Mouse (Mus musculus): ENCODE data around the gene Cd247.
"Not testable (repeated sequence)": the region's sequence is repeated elsewhere in the genome, so short reads cannot be mapped to it uniquely, and the experiment has no call there.

Cd247 gene

DNA sequence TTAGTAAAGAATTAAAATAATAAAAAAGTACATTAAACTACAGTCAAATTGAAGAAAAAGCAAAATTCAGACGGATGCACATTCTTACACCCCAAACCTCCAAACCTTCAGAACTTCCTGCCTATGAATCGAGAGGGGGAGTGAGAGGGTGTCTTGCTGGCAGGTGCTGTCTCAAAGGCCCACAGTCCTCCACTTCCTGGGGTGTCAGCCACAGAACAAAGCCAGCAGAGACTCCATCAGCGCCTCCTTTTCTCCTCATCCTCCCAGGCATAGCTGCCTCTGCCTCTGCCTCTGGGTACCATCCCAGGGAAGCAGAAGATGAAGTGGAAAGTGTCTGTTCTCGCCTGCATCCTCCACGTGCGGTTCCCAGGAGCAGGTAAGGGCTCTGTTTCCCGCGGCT lies at the start of gene Cd247:
TSS of gene Cd247 (plus strand) at position 171 of the 400 bp plus-strand sequence.
- no peak for DNase-seq (ENCODE audit: low spot score)

DNA sequence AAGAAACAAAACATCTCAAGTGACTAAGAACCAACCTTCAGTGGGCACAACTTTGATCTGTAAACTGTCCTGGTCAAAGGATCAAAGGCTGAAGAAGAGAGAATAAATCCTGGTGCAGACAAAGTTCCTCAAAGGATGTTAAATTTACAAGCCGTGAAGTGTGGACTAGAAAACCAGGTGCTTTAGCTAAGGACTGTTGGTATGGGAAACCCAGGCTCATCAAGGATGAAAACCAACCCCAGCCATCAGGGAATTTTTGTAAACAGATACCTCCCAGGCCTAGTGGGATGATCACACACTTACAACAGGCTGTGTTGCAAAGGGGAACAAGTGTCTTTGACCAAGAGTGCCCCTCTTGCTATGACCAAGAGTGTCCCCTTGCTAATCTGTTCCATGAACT lies 49.5 kb upstream of the Cd247 start:
- DNase-seq (ENCODE audit: low spot score): no peak

DNA sequence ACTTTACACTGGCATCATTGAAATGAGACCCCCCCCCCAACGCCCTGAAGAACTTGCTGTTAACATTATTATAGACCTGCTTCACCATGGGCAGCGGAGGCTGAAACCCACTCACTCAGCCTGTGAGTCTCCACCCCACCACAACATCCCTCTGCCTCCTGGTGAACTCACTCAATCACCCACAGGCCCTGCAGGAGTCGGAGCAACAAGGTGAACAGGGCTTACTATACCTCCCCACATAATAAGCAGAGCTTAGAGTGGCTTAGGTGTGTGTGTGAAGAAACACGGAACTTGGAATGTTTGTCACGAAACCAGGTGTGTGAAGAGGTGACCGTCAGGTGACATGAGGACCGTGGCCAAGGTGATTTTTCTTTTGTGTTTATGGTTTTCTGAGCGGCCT lies 46.5 kb upstream of the Cd247 start:
- no peak for DNase-seq (ENCODE audit: low spot score)

- no peak for DNase-seq (ENCODE audit: low spot score)
Observed at GRCm38 (mm10) chr1:165748053-165748452, 40.4 kb upstream of the Cd247 start.

DNA sequence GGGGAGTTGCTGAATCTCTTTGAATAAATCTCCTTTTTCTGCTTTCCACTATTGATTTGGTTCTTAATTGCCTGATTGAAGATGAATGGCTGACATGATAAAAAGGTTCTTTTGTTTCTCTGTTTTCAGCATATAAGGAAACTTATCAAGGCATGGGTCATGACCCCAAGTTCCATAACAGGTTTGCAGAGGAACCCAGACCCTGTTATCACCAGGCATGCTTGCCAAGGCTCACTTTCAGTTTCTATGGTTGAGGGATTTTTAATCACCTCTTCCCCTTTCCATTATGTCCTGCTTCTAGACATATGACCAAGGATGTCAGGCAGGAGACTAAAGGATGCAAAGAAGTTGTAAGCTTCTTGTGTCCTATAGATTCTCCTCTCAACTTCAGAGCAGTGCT lies 37.3 kb upstream of the Cd247 start:
- no peak for DNase-seq (ENCODE audit: low spot score)

DNA sequence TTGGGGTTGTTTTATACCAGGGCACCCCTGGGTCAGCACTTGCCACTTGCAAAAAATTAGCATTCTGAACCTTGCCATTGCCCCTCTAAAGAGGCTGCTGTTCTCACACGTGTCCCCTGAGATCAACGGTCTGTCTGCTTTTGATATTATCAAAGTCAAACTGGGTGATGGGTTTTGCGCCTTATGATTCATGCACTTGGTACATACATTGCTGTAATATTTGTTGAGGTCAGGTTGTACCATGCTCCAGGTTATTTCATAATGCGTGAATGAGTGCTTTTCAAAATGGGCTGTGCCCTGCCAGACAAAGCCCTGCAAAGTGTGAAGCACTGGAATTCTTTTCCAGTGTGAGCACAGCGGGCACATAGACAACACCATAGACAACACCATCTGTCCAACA lies 36.6 kb upstream of the Cd247 start:
- no peak for DNase-seq (ENCODE audit: low spot score)

DNA sequence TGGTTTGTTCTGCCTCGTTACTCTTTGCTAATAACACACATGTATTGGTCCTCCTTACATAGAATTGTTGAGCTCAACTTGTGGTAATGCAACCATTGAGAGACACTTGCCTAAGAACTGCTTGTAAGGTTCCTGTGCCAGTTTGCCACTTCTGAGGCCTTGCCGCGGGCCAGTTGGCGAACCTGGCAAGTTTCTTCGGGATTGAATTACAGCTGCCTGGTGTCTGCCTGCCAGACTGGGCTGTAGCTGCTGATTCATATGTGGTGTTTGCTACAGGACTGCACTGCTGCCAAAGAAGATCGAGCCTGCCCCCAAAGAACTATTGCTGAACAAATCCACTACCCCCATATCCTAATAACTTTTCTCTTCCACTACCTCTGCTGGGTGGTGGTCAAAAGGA lies 34.3 kb upstream of the Cd247 start:
- DNase-seq (ENCODE audit: low spot score): no peak

DNA sequence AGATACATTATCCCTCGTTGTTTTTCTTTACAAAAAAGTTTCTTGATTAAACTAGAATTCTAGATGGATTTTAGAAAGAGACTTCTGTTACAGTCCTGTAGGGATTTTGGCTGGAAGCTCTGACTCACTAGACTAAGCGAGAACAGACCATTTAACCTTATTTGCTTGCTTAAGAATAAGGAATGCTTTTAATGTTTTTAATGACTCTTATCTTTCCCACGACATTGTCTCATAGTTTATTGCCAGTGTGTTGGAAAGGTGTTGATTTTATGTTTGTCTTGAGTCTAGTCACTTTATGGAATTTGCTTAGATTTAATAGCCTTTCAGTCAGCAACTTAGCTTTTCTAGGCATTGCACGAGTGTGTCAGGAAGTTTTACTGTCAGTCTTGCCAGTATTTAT lies 33.3 kb upstream of the Cd247 start:
- DNase-seq (ENCODE audit: low spot score): no peak

DNA sequence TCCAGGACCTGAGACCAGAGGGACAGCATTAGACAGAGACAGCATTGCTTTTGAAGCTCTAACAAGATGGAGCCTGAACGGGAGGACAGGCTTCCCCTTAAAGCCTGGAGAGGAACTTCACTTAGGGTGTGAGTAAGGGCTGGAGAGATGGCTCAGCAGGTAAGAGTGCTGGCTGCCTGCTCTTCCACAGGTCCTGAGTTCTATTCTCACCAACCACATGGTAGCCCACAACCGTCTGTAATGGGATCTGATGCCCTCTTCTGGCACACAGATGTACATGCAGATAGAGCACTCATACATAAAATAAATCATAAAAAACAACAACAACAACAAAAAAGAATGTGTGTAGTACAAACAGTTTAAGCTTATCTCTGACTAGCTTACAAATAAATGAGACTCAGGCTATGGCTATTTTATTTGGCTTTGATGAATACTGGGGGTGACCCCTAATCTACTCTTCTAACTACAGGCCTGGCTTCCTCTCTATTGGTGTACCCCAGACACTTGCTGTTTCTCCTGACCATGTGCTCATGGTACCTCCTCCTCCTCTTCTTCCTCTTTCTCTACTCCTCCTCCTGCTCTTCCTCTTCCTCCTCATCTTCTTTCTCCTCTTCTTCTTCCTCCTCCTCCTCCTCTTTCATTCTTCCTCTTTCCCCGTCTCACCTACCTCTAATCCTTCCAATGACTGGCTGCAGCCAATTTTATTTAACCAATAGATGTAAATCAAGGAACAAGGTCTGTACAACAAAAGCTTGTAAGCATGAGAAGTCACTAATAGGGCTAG lies 26.8 kb upstream of the Cd247 start:
- no peak for DNase-seq (ENCODE audit: low spot score)

DNA sequence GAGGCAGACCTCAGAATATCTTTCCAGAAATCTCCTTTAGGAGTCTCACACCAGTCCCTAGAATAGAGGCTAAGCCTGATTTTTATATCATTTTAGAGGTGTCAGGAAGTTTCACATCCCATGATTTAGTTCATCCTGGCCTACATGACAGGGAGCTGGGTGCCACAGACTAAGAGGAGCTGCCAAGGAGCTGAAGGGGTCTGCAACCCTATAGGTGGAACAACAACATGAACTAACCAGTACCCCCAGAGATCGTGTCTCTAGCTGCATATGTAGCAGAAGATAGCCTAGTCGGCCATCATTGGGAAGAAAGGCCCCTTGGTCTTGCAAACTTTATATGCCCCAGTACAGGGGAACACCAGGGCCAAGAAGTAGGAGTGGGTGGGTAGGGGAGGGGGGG lies 26.0 kb upstream of the Cd247 start:
- not testable (repeated sequence) for DNase-seq (ENCODE audit: low spot score)

- DNase-seq (ENCODE audit: low spot score): no peak
Observed at GRCm38 (mm10) chr1:165762914-165763634, 25.4 kb upstream of the Cd247 start.

- DNase-seq (ENCODE audit: low spot score): peak; percentile 90
Observed at GRCm38 (mm10) chr1:165763635-165764372, 24.7 kb upstream of the Cd247 start, which contains the start of gene Creg1. Creg1 (plus strand) TSS chr1:165763746.

DNA sequence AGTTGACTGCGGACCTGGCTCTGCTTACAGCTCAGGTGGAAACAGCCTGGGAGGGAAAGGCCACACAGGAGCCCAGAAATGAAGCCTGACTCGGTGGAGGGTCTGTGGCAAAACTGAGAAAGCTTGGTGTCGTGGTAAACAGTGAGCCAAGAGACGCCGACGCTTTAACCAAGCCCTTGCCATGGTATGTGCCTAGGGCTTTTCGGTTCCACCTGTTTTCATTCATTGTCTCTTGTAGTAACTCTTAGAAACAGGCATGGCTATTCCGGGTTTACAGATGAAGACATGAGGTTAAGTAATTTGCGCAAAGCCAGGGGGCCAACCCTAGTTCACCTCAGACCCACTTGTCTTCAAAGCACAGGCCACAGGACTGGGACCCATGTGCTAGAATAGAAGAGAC lies 23.9 kb upstream of the Cd247 start:
- DNase-seq (ENCODE audit: low spot score): no peak

DNA sequence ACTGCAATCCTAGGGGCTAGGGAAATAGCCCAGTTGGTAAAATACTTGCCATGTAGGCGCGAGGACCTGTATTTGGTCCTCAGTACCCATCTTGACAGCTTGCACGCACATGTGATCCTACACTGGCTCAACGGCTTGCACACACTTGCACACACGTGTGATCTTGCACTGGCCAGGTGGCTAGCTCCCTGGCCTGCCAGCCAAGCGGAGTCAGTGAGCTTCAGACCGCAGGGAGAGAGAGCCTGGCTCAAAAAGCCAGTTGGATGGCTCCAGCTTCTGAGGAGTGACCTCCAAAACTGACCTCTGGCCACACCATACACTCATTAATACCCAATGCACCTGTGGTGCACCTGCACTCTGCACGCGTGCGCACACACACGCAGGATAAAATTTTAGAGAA lies 23.4 kb upstream of the Cd247 start:
- DNase-seq (ENCODE audit: low spot score): no peak

GRCm38 (mm10) chr1:165765651-165766294 lies 22.7 kb upstream of the Cd247 start:
- DNase-seq (ENCODE audit: low spot score): no peak

GRCm38 (mm10) chr1:165766295-165766890 lies 22.1 kb upstream of the Cd247 start:
- no peak for DNase-seq (ENCODE audit: low spot score)

DNA sequence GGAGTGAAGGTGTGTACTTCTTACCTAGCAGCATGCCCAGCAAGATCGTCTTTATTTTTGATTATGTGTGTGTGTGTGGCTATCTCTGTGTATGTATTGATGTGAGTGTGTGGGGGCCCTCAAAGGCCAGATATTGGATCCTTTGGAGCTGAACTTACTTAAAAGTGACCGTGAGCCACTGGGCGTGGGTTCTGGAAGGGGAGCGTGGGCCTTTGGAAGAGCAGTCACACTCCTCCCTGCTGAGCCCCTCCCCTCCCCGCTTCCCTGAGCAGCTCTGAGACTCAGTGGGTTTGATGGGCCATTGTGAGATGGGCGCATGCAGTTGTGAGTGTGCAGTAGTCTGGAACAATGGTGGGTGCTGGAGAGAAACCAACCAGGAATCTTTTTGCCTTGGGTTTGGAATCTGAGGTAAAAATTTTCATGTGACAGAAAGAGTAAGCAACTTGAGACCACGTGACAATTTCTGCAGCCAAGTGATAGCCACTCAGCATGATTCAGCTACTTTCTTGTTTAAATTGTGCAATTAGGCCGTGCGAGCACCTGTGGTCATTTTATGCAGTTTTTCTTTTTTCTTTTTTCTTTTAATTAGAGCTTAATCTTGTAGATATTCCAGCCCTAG lies 19.5 kb upstream of the Cd247 start:
- DNase-seq (ENCODE audit: low spot score): no peak

DNA sequence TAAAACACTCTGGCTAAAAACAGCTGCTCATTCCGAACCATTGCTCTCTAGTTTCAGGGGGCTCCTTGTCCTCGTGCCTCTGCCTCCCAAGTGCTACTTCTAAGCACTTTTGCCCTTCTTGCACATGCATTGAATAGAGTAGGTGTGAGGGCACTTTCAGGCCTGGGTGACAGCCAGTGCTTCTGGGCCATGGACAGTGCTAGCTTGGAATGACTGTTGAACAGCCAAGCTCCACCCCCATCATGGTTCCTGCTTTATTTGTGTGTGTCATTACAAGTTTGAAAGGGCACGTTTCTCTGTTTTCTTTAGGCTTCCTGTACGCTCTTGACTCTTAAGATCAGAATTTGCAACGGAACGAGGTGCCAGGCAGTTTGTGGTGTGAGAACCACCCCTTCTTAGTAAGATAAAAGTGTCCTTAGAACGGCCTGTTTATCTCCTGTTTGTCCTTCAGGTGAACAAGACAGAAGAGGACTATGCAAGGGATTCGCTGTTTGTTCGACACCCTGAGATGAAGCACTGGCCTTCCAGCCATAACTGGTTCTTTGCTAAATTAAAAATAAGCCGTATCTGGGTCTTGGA lies 18.2 kb upstream of the Cd247 start:
- no peak for DNase-seq (ENCODE audit: low spot score)

DNA sequence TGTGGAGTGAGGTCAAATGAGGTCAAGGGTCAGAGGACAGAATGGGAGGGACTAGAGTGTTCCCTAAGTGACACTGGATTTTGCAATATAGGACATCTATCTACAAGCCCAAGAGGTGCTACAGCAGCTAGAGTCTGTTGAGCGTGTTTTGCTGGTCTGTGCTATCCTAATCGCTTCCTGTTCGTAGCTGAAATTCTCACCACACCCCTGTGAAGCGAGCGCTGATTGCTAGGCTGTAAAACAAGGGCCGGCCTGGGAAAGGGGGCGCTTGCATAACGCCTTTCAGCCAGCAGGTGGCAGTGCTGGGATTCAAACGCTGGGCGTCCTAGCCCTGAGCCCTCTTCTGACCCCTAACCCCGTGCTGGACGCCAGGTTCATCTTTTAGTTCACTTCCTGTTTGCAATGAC lies 17.0 kb upstream of the Cd247 start:
- peak; percentile 80 for DNase-seq (ENCODE audit: low spot score)

DNA sequence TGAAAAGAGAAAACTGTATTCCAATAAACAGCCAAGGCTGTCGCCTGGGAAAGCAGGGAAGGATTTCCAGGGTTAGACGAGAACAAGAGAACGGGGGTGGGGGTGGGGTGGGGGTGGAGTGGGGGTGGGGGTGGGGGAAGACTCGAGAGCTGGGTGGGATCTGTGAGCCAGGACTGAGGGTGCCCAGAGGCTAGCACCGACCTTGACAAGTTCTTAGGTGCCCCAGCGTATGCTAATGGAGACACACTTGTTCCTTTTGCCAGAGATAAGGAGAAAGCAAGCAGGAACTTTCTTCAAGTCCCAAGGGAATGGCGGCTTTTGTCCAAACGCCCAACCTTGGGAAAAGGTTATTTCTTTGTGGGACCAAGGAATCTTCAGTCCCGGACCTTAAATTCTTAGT lies 16.5 kb upstream of the Cd247 start:
- DNase-seq (ENCODE audit: low spot score): no peak
